Mouse (Mus musculus) heart, postnatal 36 days (tissue): ENCODE data around the gene Rpl23a. TPM values are rescaled to one million over a fixed set of nuclear protein-coding genes. Genes with fewer than 3 reads are reported as not detected.

Experiments used
- DNase-seq, 2 experiments: peaks; one replicate each; pipeline ENCODE4 v3.0.0; 2021 to 2022
- intact Hi-C: fragments of 180-260 bp; cut with DNase I; formaldehyde crosslinking; loops from one replicate; pipeline ENCODE4 v1.15.1; 2025
- total RNA-seq, 2 experiments: library from RNA; stranded (reverse); gene quantifications; 2 replicates each; pipeline ENCODE4 v1.2.3; 2021

Rpl23a gene
- 100 to 1,000 TPM; 805 to 853 TPM for total RNA-seq

GRCm38 (mm10) chr11:78182961-78183844 lies at the start of gene Rpl23a:
TSS of gene Rpl23a (minus strand) at chr11:78183584.
- DNase-seq: peak; percentile 72 to 85
- intact Hi-C loops: no loop called here

GRCm38 (mm10) chr11:78231518-78231917 lies 48.1 kb upstream of the Rpl23a start:
- intact Hi-C loops: no loop called here
- no peak for DNase-seq

GRCm38 (mm10) chr11:78223586-78223985 lies 40.2 kb upstream of the Rpl23a start:
- no peak for DNase-seq
- intact Hi-C loops: no loop called here

GRCm38 (mm10) chr11:78215709-78216317 lies 32.4 kb upstream of the Rpl23a start:
- DNase-seq: no peak
- intact Hi-C loops: no loop called here

GRCm38 (mm10) chr11:78213086-78213817 lies 29.9 kb upstream of the Rpl23a start:
- peak in 1 of 2 experiments; percentile 9 for DNase-seq
- intact Hi-C loops: no loop called here

GRCm38 (mm10) chr11:78211513-78211912 lies 28.1 kb upstream of the Rpl23a start:
- DNase-seq: no peak
- intact Hi-C loops: no loop called here

GRCm38 (mm10) chr11:78210615-78211014 lies 27.2 kb upstream of the Rpl23a start:
- no peak for DNase-seq
- intact Hi-C loops: no loop called here

- DNase-seq: no peak
- intact Hi-C loops: no loop called here
These were observed 26.5 kb upstream of the Rpl23a start for GRCm38 (mm10) chr11:78209886-78210285.

GRCm38 (mm10) chr11:78207190-78207589 lies 23.8 kb upstream of the Rpl23a start:
- DNase-seq: no peak
- intact Hi-C loops: no loop called here

GRCm38 (mm10) chr11:78205361-78206206 lies 22.2 kb upstream of the Rpl23a start:
- no peak for DNase-seq
- intact Hi-C loops: no loop called here

- no peak for DNase-seq
- intact Hi-C loops: no loop called here
These were observed 20.9 kb upstream of the Rpl23a start for GRCm38 (mm10) chr11:78204287-78204686.

- no peak for DNase-seq
- intact Hi-C loops: no loop called here
These were observed 19.0 kb upstream of the Rpl23a start for GRCm38 (mm10) chr11:78202372-78202771.

- no peak for DNase-seq
- intact Hi-C loops: no loop called here
These were observed 11.9 kb upstream of the Rpl23a start for GRCm38 (mm10) chr11:78195101-78195863.

- DNase-seq: peak; percentile 79 to 80
- intact Hi-C loops: no loop called here
These were observed 11.2 kb upstream of the Rpl23a start for GRCm38 (mm10) chr11:78194411-78195100.

- intact Hi-C loops: no loop called here
- no peak for DNase-seq
These were observed 9.7 kb upstream of the Rpl23a start, which contains the start of gene Proca1 for GRCm38 (mm10) chr11:78193113-78193512. TSS of gene Proca1 (plus strand) at chr11:78193392.

GRCm38 (mm10) chr11:78190041-78190440 lies 6.7 kb upstream of the Rpl23a start:
- no peak for DNase-seq
- intact Hi-C loops: no loop called here

- DNase-seq: peak; percentile 43 to 52
- intact Hi-C loops: no loop called here
These were observed 6.1 kb upstream of the Rpl23a start for GRCm38 (mm10) chr11:78189234-78190040.
